Mouse (Mus musculus) spleen, adult 2 months (tissue): ENCODE measurements around the gene Ptpa. TPM values are rescaled to one million over a fixed set of nuclear protein-coding genes. Genes with fewer than 3 reads are reported as not detected.
A peak's percentile ranks its signal among the peaks of the same experiment; 100 is the strongest.

ENCODE experiments used
- DNase-seq, 2 experiments: peaks; one replicate each; pipeline versions ENCODE4 v3.0.0 to v3.0.0-alpha.2; 2012 to 2021; ENCODE audit warnings: low spot score in 2 of 2, low read depth in 1 of 2
- H3K27ac ChIP-seq: fragments of 200-500 bp; 2 replicates; pipeline ENCODE4 v1.5.1; 2012; ENCODE audit warnings: low read length, inconsistent platforms; ENCODE audit not compliant: insufficient read depth
- H3K27me3 ChIP-seq: fragments of 200-500 bp; 2 replicates; pipeline ENCODE4 v1.6.1; 2012; ENCODE audit warnings: mild to moderate bottlenecking, moderate library complexity, low read length, inconsistent platforms; ENCODE audit not compliant: control insufficient read depth, insufficient read depth
- H3K36me3 ChIP-seq: fragments of 200-500 bp; 2 replicates; pipeline ENCODE4 v1.6.1; 2012; ENCODE audit warnings: mild to moderate bottlenecking, low read length, inconsistent platforms; ENCODE audit not compliant: control insufficient read depth, insufficient read depth
- H3K4me1 ChIP-seq: fragments of 200-500 bp; 2 replicates; pipeline ENCODE4 v1.6.1; 2011; ENCODE audit warnings: inconsistent platforms; ENCODE audit not compliant: control insufficient read depth, insufficient read depth, insufficient read length
- H3K4me3 ChIP-seq: fragments of 200-500 bp; 2 replicates; pipeline ENCODE4 v1.5.1; 2011; ENCODE audit warnings: mild to moderate bottlenecking, inconsistent platforms; ENCODE audit not compliant: insufficient read depth, insufficient read length; ENCODE audit errors: extremely low read depth
- CTCF ChIP-seq: fragments of 200-500 bp; IDR thresholded peaks from 2 replicates; pipeline ENCODE4 v1.5.1; 2011; ENCODE audit warnings: mild to moderate bottlenecking, inconsistent platforms; ENCODE audit not compliant: insufficient read depth, insufficient read length, insufficient replicate concordance; ENCODE audit errors: extremely low read depth
- POLR2A ChIP-seq: fragments of 200-500 bp; IDR thresholded peaks from 2 replicates; pipeline ENCODE4 v1.6.1; 2011; ENCODE audit warnings: low read depth, low read length, inconsistent platforms
- WGBS: fragments of 180-500 bp; shearing (Covaris S2); methylation state at CpG from one replicate; pipeline ENCODE4 v1.1.7; 2018; 5-methylcytosine and 5-hydroxymethylcytosine counted together
- polyA plus RNA-seq: library from polyadenylated mRNA; depleted of rRNA; stranded (reverse); fragments of >200 nt; gene quantifications from 2 replicates; pipeline ENCODE4 v1.2.3, GENCODE M21; 2012

Ptpa gene
- polyA plus RNA-seq, 1 experiment, result 136 TPM

- no peak overlapping the region for H3K27ac ChIP-seq
- TF ChIP-seq POLR2A (no peak), CTCF (no peak)
- 86% methylated on average over 10 of the region's 10 CpGs for WGBS
- H3K4me1 ChIP-seq, result no peaks in the 10 kb centered on the region
- no peaks in the 10 kb centered on the region for H3K27me3 ChIP-seq
- peaks cover 14% of the 10 kb centered on the region for H3K36me3 ChIP-seq
- DNase-seq, result no peak
- H3K4me3 ChIP-seq, result no peak overlapping the region
Observed at GRCm38 (mm10) chr2:30380564-30381376, 35.1 kb upstream of the Ptpa start.

GRCm38 (mm10) chr2:30381377-30381725 lies 34.5 kb upstream of the Ptpa start:
- Histone ChIP-seq H3K36me3 (peaks cover 12% of the 10 kb centered on the region), H3K27ac (no peak overlapping the region), H3K4me1 (no peaks in the 10 kb centered on the region), H3K27me3 (no peaks in the 10 kb centered on the region), H3K4me3 (no peak overlapping the region)
- DNase-seq, result no peak
- WGBS, result 83% methylated on average over 4 of the region's 4 CpGs
- TF ChIP-seq CTCF, result no peak
- no peak for TF ChIP-seq POLR2A

GRCm38 (mm10) chr2:30384814-30385213 lies 31.0 kb upstream of the Ptpa start:
- H3K4me1 ChIP-seq, result no peaks in the 10 kb centered on the region
- H3K36me3 ChIP-seq, result peaks cover 6% of the 10 kb centered on the region; the same call in 1 of the 2 replicates
- no peak for DNase-seq
- TF ChIP-seq POLR2A (no peak), CTCF (no peak)
- H3K4me3 ChIP-seq, result no peak overlapping the region
- H3K27me3 ChIP-seq, result no peaks in the 10 kb centered on the region
- no peak overlapping the region for H3K27ac ChIP-seq
- WGBS, result 19% methylated on average over 5 of the region's 5 CpGs

GRCm38 (mm10) chr2:30385591-30385990 lies 30.2 kb upstream of the Ptpa start:
- H3K27ac ChIP-seq, result no peak overlapping the region
- no peak for DNase-seq
- H3K4me3 ChIP-seq, result no peak overlapping the region
- no peaks in the 10 kb centered on the region for H3K27me3 ChIP-seq
- H3K36me3 ChIP-seq, result peaks cover 6% of the 10 kb centered on the region; the same call in 1 of the 2 replicates
- TF ChIP-seq POLR2A, result no peak
- TF ChIP-seq CTCF, result no peak
- no peaks in the 10 kb centered on the region for H3K4me1 ChIP-seq
- 79% methylated on average over 4 of the region's 4 CpGs for WGBS

- no peaks in the 10 kb centered on the region for H3K4me1 ChIP-seq
- no peak for TF ChIP-seq POLR2A
- H3K36me3 ChIP-seq, result peaks cover 5% of the 10 kb centered on the region; the same call in 1 of the 2 replicates
- no peak for DNase-seq
- WGBS, result 92% methylated on average over 9 of the region's 9 CpGs
- no peak overlapping the region for H3K4me3 ChIP-seq
- H3K27me3 ChIP-seq, result no peaks in the 10 kb centered on the region
- H3K27ac ChIP-seq, result no peak overlapping the region
Observed at GRCm38 (mm10) chr2:30386913-30387312, 28.9 kb upstream of the Ptpa start.

- TF ChIP-seq CTCF (no peak), POLR2A (no peak)
- Histone ChIP-seq H3K27ac (no peak overlapping the region), H3K36me3 (no peaks in the 10 kb centered on the region), H3K27me3 (no peaks in the 10 kb centered on the region), H3K4me1 (peaks cover 10% of the 10 kb centered on the region; the same call in 1 of the 2 replicates), H3K4me3 (no peak overlapping the region)
- 91% methylated on average over 2 of the region's 2 CpGs for WGBS
- DNase-seq, result no peak
Observed at GRCm38 (mm10) chr2:30389000-30389399, 26.8 kb upstream of the Ptpa start.

- peaks cover 10% of the 10 kb centered on the region; the same call in 1 of the 2 replicates for H3K4me1 ChIP-seq
Observed at GRCm38 (mm10) chr2:30392114-30392576, 23.7 kb upstream of the Ptpa start, which contains the start of gene Dolpp1. TSS of gene Dolpp1 (plus strand) at chr2:30392254.

More at GRCm38 (mm10) chr2:30392114-30392576, 23.7 kb upstream of the Ptpa start, which contains the start of gene Dolpp1:
- H3K4me3 ChIP-seq, result peak within 1 kb of the TSS; percentile 75
- WGBS, result under 1% methylated on average over 39 of the region's 40 CpGs
- peak; percentile 56 for TF ChIP-seq POLR2A
- no peak for TF ChIP-seq CTCF
- no peaks in the 10 kb centered on the region for H3K27me3 ChIP-seq
- H3K36me3 ChIP-seq, result peaks cover 3% of the 10 kb centered on the region; the same call in 1 of the 2 replicates
- peak within 1 kb of the TSS; percentile 51; the same call in 1 of the 2 replicates for H3K27ac ChIP-seq
- DNase-seq, result peak; percentile 97
